Mouse (Mus musculus): ENCODE data around the gene Vmn1r38. TPM values are rescaled to one million over a fixed set of nuclear protein-coding genes. Genes with fewer than 3 reads are reported as not detected.
"Not testable (repeated sequence)": the region's sequence is repeated elsewhere in the genome, so short reads cannot be mapped to it uniquely, and the experiment has no call there.

The Vmn1r38 gene
- polyA plus RNA-seq (2017; shearing (Covaris generic)): not detected

DNA sequence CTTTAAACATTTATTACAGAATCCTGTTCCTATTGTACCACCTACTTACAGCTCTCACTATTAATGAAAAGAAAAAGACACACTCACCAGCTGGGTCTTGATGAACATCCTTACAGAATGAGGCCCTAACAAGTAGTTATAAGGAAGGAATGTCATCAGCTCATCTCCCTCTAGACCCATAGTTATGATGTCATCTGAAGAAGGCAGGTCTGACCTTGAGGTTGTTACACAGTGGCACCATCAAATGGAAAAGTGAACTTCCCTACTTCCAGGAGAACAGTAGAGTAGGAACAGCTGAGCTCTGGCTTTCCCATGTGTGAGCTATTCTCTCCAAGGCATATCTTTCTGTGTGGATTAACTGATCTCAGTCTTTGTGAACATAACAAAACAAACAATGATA, at the start of gene Vmn1r38:
Gene Vmn1r38, minus strand, starts transcription at position 101 of the 400 bp plus-strand sequence.
- ATAC-seq: not testable (repeated sequence)

GRCm38 (mm10) chr6:66810509-66810908, 28.1 kb upstream of the Vmn1r38 start, which contains the start of gene Vmn1r39:
Gene Vmn1r39, minus strand, starts transcription at chr6:66810609.
- no peak for ATAC-seq

GRCm38 (mm10) chr6:66806311-66806710, 23.9 kb upstream of the Vmn1r38 start:
- no peak for ATAC-seq

GRCm38 (mm10) chr6:66805713-66806112, 23.3 kb upstream of the Vmn1r38 start:
- ATAC-seq: no peak

- ATAC-seq: not testable (repeated sequence)
These were observed 53.3 kb downstream of the Vmn1r38 start, which contains the start of gene Vmn1r37 for GRCm38 (mm10) chr6:66729082-66729481. Gene Vmn1r37, plus strand, starts transcription at chr6:66729382.

Other genes with a start within 250 kb of the Vmn1r38 start
- gene Mad2l1, start 247.2 kb downstream of the Vmn1r38 start, polyA plus RNA-seq (2017; shearing (Covaris generic)): 10 to 100 TPM; 25.8 to 28.3 TPM
- gene Vmn1r32, start 222.5 kb downstream of the Vmn1r38 start, polyA plus RNA-seq (2017; shearing (Covaris generic)): under 1 TPM in 1 of 2 experiments, not detected in 1; 0.12 TPM
- not detected for gene Vmn1r33, start 164.3 kb downstream of the Vmn1r38 start, polyA plus RNA-seq (2017; shearing (Covaris generic))
- gene Vmn1r34, start 138.7 kb downstream of the Vmn1r38 start, polyA plus RNA-seq (2017; shearing (Covaris generic)): not detected
- gene Vmn1r35, start 96.7 kb downstream of the Vmn1r38 start, polyA plus RNA-seq (2017; shearing (Covaris generic)): not detected
- gene Vmn1r36, start 63.5 kb downstream of the Vmn1r38 start, polyA plus RNA-seq (2017; shearing (Covaris generic)): not detected
- gene Vmn1r37, start 53.2 kb downstream of the Vmn1r38 start, polyA plus RNA-seq (2017; shearing (Covaris generic)): not detected
- not detected for gene Vmn1r39, start 28.0 kb upstream of the Vmn1r38 start, polyA plus RNA-seq (2017; shearing (Covaris generic))
- 10 to 100 TPM; 15.8 to 21.0 TPM for gene Gng12, start 113.8 kb upstream of the Vmn1r38 start, polyA plus RNA-seq (2017; shearing (Covaris generic))

All from CD4-positive, CD25-positive, alpha-beta regulatory T cell, adult 4 months (primary cell).